In genomic region chrX:10234617-10235016, GRCm38 (mm10) we compare ENCODE assay signal across 35 mouse cellular contexts. TPM values are rescaled to one million over a fixed set of nuclear protein-coding genes. Genes with fewer than 3 reads are reported as not detected.
"Had no signal": no experiment of that assay in that cellular context is flagged by ENCODE, and none has a peak within 500 bp of the region (broad histone marks: within the 10 kb centered on the region; RNA-seq: fewer than 3 reads in every experiment).

No protein-coding gene starts in this region.

- H3K36me3 ChIP-seq: heart, embryonic 13.5 days; heart, embryonic 15.5 days; hindbrain, embryonic 13.5 days; hindbrain, embryonic 15.5 days; kidney, embryonic 15.5 days; limb, embryonic 13.5 days; limb, embryonic 15.5 days; liver, embryonic 12.5 days had no signal

- H3K9ac ChIP-seq: forebrain, postnatal 0 days; heart, embryonic 13.5 days; heart, embryonic 15.5 days; hindbrain, embryonic 13.5 days; hindbrain, embryonic 15.5 days; kidney, embryonic 15.5 days; limb, embryonic 13.5 days; limb, embryonic 15.5 days; liver, embryonic 12.5 days had no signal

- H3K27ac ChIP-seq: heart, embryonic 13.5 days; heart, embryonic 15.5 days; hindbrain, embryonic 13.5 days; hindbrain, embryonic 15.5 days; hindbrain, postnatal 0 days; kidney, embryonic 15.5 days; kidney, postnatal 0 days; limb, embryonic 13.5 days; limb, embryonic 15.5 days; liver, embryonic 12.5 days had no signal

- H3K4me1 ChIP-seq: heart, embryonic 13.5 days; heart, embryonic 15.5 days; hindbrain, embryonic 13.5 days; hindbrain, embryonic 15.5 days; kidney, embryonic 15.5 days; limb, embryonic 13.5 days; limb, embryonic 15.5 days; liver, embryonic 12.5 days had no signal

- H3K27me3 ChIP-seq: heart, embryonic 13.5 days; heart, embryonic 15.5 days; hindbrain, embryonic 13.5 days; hindbrain, embryonic 15.5 days; kidney, embryonic 15.5 days; limb, embryonic 13.5 days; limb, embryonic 15.5 days; liver, embryonic 12.5 days had no signal

- H3K4me3 ChIP-seq: heart, embryonic 13.5 days; heart, embryonic 15.5 days; hindbrain, embryonic 13.5 days; hindbrain, embryonic 15.5 days; kidney, embryonic 15.5 days; limb, embryonic 13.5 days; limb, embryonic 15.5 days; liver, embryonic 12.5 days had no signal

- DNase-seq: forebrain, postnatal 0 days; gastrocnemius, postnatal 14 days; gastrocnemius, postnatal 36 days; heart, postnatal 14 days; kidney, adult 11 months; kidney, adult 2 months; kidney, adult 9 months; kidney, postnatal 14 days; kidney, postnatal 36 days; layer of hippocampus, adult 9-11 months; layer of hippocampus, postnatal 36 days; left cerebral cortex, postnatal 4 days had no signal

RNA-seq across cellular contexts. Expression of gene Otc, which starts 17.5 kb away (rescaled TPM):
- total RNA-seq: forebrain, postnatal 0 days; gastrocnemius, postnatal 14 days; gastrocnemius, postnatal 36 days; heart, adult 18-20 months; heart, postnatal 14 days; hematopoietic stem cell, adult 5-6 weeks; hindbrain, postnatal 0 days; layer of hippocampus, adult 18-20 months; layer of hippocampus, adult 8-10 months; layer of hippocampus, postnatal 14 days; layer of hippocampus, postnatal 36 days; left cerebral cortex, adult 18-20 months; left cerebral cortex, adult 8-10 months; left cerebral cortex, postnatal 10 days; left cerebral cortex, postnatal 25 days; left cerebral cortex, postnatal 4 days had no signal
- polyA plus RNA-seq: forebrain, postnatal 0 days; gonadal fat pad, adult 2 months; heart, embryonic 15.5 days; heart, postnatal 0 days; hindbrain, embryonic 11.5 days; hindbrain, postnatal 0 days; kidney, adult 2 months; kidney, postnatal 0 days; limb, embryonic 11.5 days; limb, embryonic 13.5 days; limb, embryonic 15.5 days had no signal
